Mouse (Mus musculus) leukemia stem cell, adult 10-12 weeks (primary cell): ENCODE results near the gene Mapk8ip3. TPM values are rescaled to one million over a fixed set of nuclear protein-coding genes. Genes with fewer than 3 reads are reported as not detected.

ENCODE experiments used
- polyA plus RNA-seq: library from polyadenylated mRNA; stranded (reverse); fragments of >175 nt; gene quantifications from 2 replicates; pipeline ENCODE4 v1.2.3, GENCODE M21; 2012; ENCODE audit warnings: low replicate concordance

Gene Mapk8ip3
- 38.3 and 49.4 TPM in 2 replicates for polyA plus RNA-seq

DNA sequence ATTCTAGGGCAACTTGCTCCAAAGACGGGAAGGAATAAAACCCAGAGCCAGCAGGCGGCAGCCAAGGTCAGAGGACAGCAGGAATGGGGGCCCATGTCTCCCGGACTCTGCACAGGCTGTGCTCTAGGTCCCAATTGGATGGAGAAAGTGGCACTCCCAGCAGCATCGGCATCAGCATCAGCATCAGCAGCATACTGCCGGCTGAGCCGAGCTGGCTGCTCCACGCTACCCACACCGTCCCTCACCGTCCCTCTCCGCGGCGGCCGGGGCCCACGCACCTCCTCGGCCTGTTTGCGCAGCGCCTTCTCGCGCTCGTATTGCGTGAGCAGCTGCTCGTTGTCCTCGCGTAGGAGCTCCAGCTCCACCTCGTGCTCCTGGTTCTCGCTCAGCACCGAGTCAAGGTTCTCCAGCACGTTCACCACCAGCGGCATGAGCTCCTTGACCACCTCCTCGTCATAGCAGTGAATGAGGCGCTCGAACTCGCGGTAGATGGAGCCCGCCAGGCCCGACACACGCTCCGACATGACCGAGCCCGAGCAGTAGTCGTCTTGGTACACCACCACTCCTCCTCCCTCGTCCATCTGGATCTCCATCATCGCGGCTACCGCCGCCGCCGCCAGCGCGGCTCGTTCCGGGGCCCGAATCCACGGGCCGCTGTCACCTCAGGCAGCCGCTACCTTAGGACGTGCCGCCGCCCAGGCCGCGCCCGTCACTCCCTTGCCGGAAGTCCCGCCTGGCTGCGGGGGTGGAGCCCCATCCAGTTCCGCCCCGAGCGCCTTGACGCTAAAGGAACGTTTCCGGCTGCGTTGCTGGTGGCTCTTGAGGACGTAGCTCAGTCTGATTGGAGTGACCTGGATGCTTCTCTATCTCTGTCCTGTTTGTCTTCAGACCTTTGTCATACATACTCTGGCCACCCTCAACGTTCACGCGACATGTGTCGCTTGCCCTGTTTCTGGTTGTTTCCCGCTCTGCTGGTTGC lies at the start of gene Mapk8ip3:
Gene Mapk8ip3 (minus strand): TSS at position 719 of the 979 bp plus-strand sequence.

DNA sequence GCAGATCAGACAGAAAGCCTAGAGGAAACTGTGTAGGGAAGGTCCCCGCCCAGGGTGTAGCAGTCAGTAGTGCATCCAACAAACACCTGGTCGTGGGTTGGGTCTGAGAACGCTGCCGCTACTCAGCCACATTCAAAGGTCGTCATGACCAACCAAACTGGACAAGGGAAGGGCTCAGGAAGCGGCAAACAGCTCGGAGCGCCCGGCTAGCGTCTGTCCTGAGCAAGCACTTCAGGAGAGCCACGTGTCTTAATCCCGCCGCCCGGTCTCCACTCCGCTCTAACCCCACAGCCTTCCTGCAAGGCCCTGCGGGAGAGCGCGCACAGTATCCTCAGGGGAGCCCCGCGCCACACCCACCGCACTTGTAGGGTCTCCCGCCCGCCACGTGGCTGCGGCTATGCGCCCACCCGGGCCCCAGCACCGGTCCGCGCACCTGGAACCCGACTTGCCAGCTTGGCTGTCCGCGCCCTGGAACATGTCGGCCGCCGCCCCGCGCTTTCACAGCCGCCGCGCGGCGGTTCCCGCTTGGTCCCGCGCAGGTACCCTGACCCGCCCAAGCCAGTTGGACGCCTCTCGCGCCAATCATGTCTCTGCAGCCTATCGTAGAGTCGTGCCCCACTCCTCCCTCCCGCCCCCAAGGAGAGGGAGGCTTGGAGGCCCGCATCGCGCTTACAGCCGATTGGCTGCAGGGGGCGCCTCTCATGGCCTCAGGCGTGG lies 23.5 kb upstream of the Mapk8ip3 start, which contains the start of gene Jpt2:
Gene Jpt2 (minus strand): TSS at position 555 of the 717 bp plus-strand sequence.

DNA sequence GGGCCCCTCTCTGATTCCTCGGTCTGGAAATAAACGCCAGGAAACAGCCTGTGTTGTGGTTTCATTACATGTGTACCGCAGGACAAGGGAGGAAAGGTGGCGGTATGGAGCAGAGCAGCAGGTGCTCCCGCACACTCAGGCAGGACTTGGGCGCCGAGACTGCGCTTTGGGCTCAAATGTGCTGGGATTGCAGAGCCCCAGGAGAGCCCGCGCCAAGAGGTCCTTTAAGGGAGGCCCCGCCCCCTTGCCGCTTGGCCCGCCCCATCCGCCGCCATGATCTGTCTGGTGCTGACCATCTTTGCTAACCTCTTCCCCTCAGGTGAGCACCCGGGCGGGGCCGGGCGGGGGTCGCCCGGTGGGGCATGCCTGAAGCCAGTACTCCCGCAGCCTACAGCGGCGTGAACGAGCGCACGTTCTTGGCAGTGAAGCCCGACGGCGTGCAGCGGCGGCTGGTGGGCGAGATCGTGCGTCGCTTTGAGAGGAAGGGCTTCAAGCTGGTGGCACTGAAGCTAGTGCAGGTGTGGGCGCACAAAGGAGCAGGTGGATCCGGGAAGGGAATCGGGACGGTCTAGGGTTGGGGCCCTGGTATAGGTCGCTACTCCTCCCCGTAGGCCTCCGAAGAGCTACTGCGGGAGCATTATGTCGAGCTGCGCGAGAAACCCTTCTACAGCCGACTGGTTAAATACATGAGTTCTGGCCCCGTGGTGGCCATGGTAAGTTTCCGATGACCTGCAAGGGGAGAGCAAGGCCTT lies 40.4 kb downstream of the Mapk8ip3 start, which contains the start of gene Nme3:
Gene Nme3 (plus strand): TSS at position 260 of the 752 bp plus-strand sequence.

DNA sequence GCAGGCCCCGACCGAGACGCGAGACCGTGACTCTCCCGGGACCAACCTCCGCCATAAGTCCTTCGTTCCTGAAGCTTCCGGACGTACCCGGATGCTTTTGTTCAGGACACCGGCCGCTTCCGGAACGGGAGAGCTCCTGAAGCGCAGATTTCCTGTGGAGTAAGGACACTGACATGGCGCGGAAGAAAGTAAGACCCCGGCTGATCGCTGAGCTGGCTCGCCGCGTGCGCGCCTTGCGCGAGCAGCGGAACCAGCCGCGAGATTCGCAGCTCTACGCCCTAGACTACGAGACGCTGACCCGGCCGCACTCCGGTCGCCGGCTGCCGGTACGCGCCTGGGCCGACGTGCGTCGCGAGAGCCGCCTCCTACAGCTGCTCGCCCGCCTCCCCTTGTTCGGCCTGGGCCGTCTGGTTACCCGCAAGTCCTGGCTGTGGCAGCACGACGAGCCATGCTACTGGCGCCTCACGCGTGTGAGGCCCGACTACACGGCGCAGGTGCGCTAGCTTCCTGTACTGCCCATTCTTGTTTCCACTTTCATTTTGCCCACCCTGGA lies 41.7 kb downstream of the Mapk8ip3 start, which contains the start of the genes Eme2 and Mrps34:
Gene Eme2 (minus strand): TSS at position 93 of the 553 bp plus-strand sequence.
Gene Mrps34 (plus strand): TSS at position 122 of the 553 bp plus-strand sequence.

DNA sequence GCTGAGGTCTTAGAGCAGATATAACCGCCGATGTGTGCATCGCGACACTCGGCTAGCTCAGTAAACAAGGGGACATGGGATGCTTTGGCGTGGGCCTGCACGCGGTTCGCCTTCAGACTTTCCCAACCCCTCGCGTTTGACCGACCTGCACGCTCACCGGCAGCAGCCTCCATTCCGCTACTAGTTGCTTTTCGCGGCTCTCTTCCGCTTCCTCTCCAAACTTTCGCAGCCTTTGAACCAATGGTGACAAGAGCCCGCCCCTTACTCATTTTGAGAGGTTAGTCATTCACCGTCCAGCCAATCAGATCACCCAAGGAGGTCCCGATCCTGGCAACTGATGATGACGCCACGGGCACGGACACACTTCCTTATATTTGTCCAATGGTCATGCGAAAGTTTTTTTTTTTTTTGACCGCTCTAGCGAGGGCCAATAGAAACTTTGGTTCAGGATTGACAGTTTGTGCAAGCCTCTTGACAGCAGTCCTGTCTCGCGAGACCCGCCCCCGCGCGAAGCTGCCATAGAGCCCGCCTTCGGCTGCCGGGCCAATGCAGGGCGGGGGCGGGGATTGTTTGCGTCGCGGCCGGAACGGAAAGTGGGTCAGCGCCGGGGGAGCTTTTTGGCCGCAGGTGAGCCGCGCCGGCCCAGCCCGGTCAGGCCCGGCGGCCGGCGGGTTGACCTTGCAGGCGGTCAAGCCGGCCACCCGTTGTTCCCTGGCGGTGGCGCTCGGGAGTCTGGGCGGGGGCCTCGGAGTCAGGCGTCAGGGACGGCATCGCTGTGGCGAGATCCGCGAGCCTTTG lies 50.4 kb downstream of the Mapk8ip3 start, which contains the start of the genes Nubp2 and Spsb3:
Gene Nubp2 (minus strand): TSS at position 216 of the 798 bp plus-strand sequence.
Gene Spsb3 (plus strand): TSS at position 510 of the 798 bp plus-strand sequence.

DNA sequence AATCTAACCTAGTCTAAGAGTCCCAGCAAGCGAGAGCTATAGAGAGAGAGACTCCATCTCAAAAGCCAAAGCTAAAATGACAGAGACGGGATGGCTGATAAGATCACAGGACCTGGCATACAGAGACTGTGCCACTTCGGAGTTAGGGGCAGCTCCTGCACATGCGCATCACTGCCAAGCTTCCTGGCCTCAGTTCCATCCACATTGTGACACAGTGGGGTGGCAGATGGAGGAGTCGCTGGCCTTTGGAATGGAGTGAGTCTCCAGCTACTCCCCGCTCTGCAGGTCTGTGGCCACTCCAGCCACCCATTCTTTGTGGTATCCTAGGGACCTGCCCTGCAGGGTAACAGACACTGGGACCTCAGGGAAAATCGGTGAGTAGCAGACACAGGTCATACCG lies 71.0 kb downstream of the Mapk8ip3 start, which contains the start of gene Igfals:
Gene Igfals (plus strand): TSS at position 222 of the 400 bp plus-strand sequence.

DNA sequence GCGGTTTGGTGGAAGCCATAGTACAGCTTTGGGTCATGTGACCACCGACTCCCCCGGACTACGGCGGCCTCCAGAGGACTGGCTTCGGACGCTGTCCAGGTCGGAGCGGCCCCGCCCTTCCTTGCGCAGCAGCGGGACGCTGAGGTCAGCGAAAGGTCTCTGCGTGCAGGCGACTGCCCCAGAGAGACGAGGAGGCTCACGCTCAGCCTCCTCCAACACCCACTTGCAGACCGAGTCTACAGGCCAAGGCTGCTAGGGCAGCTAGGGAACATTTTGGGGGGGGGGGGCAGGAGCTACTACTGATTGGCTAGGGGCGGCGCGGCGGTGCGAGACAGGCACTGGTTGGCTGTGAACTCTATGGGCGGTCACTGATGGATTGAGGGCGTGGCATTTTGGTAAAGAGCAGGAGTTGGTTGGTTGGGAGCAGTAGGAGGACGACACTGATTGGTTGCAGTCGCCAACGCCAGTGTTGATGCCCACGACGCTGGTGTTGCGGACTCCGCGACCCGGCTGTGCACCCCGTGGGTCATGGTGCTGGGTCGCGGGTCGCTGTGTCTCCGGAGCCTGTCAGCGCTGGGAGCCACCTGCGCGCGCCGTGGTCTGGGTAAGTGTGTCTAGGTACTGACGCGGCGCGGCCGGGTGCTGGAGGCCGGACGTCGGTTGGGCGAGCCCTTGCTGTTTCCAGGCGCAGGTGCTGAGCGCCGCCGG lies 86.6 kb downstream of the Mapk8ip3 start, which contains the start of gene Fahd1:
Gene Fahd1 (minus strand): TSS at position 300 of the 708 bp plus-strand sequence.

Other genes with a start within 250 kb of the Mapk8ip3 start
- gene Syngr3, start 247.0 kb downstream of the Mapk8ip3 start, polyA plus RNA-seq: 0.56 and 0.62 TPM in 2 replicates
- gene Gfer, start 240.8 kb downstream of the Mapk8ip3 start, polyA plus RNA-seq: 134 TPM in 2 replicates
- 0.69 and 1.8 TPM in 2 replicates for gene Noxo1, start 240.7 kb downstream of the Mapk8ip3 start, polyA plus RNA-seq
- gene Tbl3, start 229.3 kb downstream of the Mapk8ip3 start, polyA plus RNA-seq: 20.7 and 32.9 TPM in 2 replicates
- 0.42 and 0.46 TPM in 2 replicates for gene Rnf151, start 218.9 kb downstream of the Mapk8ip3 start, polyA plus RNA-seq
- gene Rps2, start 218.9 kb downstream of the Mapk8ip3 start, polyA plus RNA-seq: 69.0 and 456 TPM in 2 replicates
- 350 and 503 TPM in 2 replicates for gene Ndufb10, start 212.5 kb downstream of the Mapk8ip3 start, polyA plus RNA-seq
- gene Rpl3l, start 209.2 kb downstream of the Mapk8ip3 start, polyA plus RNA-seq: not detected in 2 replicates
- gene Msrb1, start 200.3 kb downstream of the Mapk8ip3 start, polyA plus RNA-seq: 9.9 and 15.7 TPM in 2 replicates
- gene Hs3st6, start 184.0 kb downstream of the Mapk8ip3 start, polyA plus RNA-seq: not detected in 2 replicates
- not detected in 2 replicates for gene Meiob, start 132.7 kb downstream of the Mapk8ip3 start, polyA plus RNA-seq
- gene Hagh, start 96.8 kb downstream of the Mapk8ip3 start, polyA plus RNA-seq: 39.1 and 51.7 TPM in 2 replicates
- gene Fahd1, start 86.6 kb downstream of the Mapk8ip3 start, polyA plus RNA-seq: 6.2 and 6.5 TPM in 2 replicates
- gene Igfals, start 71.0 kb downstream of the Mapk8ip3 start, polyA plus RNA-seq: 0.14 TPM in 1 of 2 replicates, not detected in the other
- gene Nubp2, start 50.6 kb downstream of the Mapk8ip3 start, polyA plus RNA-seq: 10.5 and 114 TPM in 2 replicates
- gene Spsb3, start 50.3 kb downstream of the Mapk8ip3 start, polyA plus RNA-seq: 21.6 and 45.5 TPM in 2 replicates
- gene Eme2, start 41.9 kb downstream of the Mapk8ip3 start, polyA plus RNA-seq: 31.8 and 37.9 TPM in 2 replicates
- 81.1 and 115 TPM in 2 replicates for gene Mrps34, start 41.9 kb downstream of the Mapk8ip3 start, polyA plus RNA-seq
- gene Nme3, start 40.5 kb downstream of the Mapk8ip3 start, polyA plus RNA-seq: 16.0 and 19.6 TPM in 2 replicates
- gene Jpt2, start 23.7 kb upstream of the Mapk8ip3 start, polyA plus RNA-seq: 9.1 and 11.1 TPM in 2 replicates
- gene Cramp1l, start 78.8 kb upstream of the Mapk8ip3 start, polyA plus RNA-seq: 21.8 and 31.3 TPM in 2 replicates
- gene Ift140, start 79.1 kb upstream of the Mapk8ip3 start, polyA plus RNA-seq: 6.6 and 11.9 TPM in 2 replicates
- gene Tmem204, start 146.6 kb upstream of the Mapk8ip3 start, polyA plus RNA-seq: 0.61 and 0.64 TPM in 2 replicates
- gene Telo2, start 179.0 kb upstream of the Mapk8ip3 start, polyA plus RNA-seq: 18.2 and 46.2 TPM in 2 replicates
- gene Ptx4, start 183.8 kb upstream of the Mapk8ip3 start, polyA plus RNA-seq: not detected in 2 replicates
- 27.7 and 32.4 TPM in 2 replicates for gene Clcn7, start 196.4 kb upstream of the Mapk8ip3 start, polyA plus RNA-seq
- gene Ccdc154, start 225.5 kb upstream of the Mapk8ip3 start, polyA plus RNA-seq: not detected in 2 replicates
- gene Gm38655, start 238.5 kb upstream of the Mapk8ip3 start, polyA plus RNA-seq: not detected in 2 replicates
- 43.9 and 71.2 TPM in 2 replicates for gene BC003965, start 247.6 kb upstream of the Mapk8ip3 start, polyA plus RNA-seq